Mouse (Mus musculus) cerebellum, adult 9-10 months (tissue): ENCODE data around the gene 1700030J22Rik.

ENCODE experiments used
- DNase-seq: peaks from one replicate; pipeline ENCODE4 v3.0.0; 2022

1700030J22Rik gene

DNA sequence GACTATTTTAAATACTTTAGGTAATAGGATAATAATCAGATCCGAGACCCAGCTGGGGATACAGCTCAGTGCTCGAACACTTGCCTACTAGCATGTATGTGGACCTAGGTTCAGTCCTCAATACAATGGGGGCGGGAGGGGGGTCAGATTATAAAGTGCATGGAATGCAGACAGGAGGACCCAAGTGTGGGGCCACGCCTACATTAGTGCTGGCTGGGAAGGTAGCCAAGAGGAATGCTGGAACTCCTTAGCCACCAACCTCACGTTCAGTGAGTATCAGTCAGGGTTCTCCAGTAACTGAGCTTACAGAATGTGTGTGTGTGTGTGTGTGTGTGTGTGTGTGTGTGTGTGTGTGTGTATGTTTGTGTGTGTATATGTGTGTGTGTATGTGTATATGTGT lies 27.4 kb downstream of the 1700030J22Rik start:
- DNase-seq, result no peak

DNA sequence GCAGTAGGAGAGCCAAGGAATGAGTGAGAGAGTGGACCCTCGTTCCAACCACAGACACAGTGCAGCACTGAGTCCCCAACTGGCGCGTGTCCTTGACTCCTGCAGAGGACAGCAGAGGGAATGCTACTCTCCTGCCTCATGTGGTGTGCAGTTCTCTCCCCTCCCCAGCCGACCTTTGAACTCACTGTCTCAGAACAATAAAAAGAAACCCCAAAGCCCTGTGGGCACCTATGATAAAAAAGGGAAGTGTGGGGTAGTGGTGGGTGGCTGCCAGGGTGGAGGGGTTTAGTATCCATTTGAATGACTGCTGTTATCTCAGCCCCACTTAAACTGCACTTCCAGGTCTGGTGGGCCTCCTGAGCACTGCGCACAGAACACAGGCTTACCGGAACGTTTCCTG lies 31.2 kb downstream of the 1700030J22Rik start:
- DNase-seq, result no peak

DNA sequence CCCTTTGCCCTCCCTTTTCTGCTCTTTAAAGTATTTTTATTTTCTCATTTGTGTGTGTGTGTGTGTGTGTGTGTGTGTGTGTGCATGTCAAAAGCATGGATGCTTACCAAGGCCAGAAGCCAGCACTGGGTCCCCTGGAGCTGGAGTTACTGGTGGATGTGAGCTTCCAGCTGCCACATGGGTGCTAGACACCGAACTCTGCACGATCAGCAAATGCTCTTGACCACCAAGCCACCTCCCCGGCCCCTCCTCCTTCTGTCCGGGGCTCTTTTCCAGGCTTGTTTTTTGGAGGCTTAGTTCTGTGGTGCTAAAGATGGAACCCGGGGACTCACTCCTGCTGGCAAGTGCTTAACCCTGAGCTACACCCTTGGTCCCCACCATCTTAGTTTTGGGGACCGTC lies 31.9 kb downstream of the 1700030J22Rik start:
- no peak for DNase-seq

DNA sequence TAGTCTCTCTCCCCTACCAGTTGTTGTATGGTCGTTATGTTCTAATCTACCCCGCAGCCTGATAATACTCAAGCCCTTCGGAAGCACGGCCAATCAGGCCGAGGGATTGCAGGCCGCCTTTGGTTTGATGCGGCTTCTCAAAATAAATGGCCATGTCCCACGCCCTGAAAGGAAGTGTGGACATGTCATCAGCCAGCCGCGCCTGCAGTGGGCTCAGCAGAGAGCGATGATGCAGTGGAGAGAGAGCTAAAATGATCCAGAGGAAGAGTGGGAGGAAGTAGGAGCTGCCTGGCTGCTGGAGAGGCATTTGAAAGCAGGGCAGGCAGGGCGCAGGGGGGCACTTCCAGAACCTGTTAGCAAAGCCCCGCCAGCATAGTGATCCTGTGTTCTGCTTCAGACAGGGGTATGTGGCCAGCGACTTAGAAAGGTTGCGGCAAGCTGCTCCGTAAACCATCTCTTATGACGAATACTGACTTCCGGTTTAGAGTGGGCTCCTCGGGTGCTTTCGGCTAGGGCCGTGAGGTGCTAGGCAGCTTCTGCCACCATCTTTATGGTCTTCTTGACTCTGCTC lies 32.4 kb downstream of the 1700030J22Rik start:
- no peak for DNase-seq

DNA sequence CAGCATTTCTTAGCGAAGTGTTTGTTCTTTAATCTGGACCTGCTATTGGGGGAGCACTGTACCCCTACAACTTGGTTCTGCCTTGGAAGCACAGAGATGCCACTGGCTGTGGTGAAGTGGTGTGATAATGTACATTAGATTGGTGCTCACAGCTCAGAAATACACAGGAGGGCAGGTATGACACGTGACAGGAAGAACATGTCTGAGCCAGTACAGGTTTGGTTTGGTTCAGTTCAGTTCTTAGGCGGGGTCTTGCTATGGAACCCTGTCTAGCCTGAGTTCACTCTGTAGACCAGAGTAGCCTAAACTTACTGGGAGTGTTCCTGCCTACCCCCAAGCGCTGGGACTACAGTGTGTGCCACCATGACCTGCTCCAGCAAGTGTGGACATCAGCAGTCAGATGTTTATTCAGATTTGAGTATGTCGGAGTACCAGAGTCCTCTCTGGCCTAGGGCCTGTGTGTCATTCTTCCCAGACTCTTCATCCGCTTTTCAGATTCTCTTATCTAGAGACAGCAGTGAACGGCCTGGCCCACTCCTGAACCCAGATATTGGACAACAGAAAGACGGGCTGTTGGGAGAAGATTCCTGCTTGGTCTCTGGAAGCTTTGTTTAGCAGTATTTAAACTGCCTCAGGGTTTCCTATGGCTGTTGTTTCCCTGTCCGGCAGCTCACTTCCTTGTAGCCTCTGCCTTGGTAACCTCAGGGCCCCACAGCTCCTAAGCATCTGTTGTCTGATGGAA lies 33.4 kb downstream of the 1700030J22Rik start:
- no peak for DNase-seq

DNA sequence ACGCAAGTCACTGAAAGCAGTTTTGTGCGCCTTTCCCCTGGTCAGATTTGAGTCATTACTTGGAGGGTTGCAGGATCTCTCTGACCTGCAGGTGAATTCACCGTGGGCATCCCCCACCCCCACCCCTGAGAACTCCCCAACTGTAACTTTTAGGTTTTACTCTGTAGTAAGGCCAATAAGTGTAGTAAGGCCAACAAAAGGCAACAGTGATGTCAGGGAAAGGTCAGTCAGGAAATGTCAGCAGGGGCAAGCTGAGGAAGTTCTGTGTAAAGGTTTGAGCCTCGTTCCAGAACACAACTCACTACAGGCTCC lies 34.4 kb downstream of the 1700030J22Rik start:
- no peak for DNase-seq

DNA sequence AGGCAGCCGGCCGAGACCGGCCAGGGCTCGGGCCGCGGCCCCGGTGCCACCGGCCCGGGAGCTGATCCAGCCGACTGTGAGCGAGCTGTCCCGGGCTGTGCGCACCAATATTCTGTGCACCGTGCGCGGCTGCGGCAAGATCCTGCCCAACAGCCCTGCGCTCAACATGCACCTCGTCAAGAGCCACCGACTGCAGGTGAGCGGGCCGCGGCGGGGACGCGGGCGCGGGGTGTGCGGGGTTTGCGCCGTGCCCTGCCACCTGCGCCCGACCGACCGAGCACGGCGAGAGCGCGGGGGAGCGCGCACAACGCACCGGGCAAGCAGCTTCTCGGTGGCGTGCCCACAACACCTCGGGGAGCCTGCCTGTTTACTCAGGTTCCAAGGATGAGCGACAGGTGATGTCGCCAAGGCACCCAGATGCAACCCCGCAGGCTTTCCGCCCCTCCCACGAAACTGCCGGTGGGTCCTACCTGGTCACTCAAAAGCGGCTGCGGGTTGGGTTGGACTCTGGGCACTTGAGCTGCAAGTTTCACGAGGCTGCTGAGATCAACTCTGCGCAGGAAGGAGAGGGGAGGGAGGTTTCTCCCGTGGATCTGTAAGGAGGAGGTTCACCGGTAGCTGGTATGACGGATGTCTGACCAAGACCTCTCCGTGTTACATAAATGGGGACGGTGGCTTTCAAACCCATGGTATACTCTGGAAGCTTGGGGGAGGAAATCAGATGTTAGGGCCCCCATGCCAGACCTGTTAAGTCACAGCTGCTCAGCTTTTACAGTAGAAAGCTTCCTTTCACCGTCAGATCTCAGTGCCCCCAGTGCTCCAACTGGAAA lies 35.0 kb downstream of the 1700030J22Rik start:
- DNase-seq, result peak; percentile 58

DNA sequence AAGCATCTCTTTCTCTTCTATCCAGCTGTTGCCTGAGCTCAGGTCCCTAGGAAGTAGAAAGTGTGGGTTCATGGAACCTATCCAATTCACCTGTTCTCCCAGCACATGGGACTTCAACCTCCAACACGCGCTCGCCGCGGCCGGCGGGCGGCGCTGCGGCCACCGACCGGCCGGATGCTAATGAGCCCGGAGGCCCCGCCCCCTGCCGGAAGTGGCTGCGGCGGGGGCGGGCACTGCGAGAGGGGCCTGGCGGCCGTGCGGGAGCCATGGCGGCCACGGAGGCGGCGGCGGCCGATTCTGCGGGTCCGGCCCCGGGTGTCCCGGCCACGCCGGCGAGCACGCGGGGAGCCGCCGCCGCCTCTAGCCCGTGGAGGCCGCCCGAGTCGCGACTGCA lies 35.6 kb downstream of the 1700030J22Rik start, which contains the start of gene Atmin:
Gene Atmin, plus strand, starts transcription at position 233 of the 394 bp plus-strand sequence.
- DNase-seq, result peak; percentile 89

DNA sequence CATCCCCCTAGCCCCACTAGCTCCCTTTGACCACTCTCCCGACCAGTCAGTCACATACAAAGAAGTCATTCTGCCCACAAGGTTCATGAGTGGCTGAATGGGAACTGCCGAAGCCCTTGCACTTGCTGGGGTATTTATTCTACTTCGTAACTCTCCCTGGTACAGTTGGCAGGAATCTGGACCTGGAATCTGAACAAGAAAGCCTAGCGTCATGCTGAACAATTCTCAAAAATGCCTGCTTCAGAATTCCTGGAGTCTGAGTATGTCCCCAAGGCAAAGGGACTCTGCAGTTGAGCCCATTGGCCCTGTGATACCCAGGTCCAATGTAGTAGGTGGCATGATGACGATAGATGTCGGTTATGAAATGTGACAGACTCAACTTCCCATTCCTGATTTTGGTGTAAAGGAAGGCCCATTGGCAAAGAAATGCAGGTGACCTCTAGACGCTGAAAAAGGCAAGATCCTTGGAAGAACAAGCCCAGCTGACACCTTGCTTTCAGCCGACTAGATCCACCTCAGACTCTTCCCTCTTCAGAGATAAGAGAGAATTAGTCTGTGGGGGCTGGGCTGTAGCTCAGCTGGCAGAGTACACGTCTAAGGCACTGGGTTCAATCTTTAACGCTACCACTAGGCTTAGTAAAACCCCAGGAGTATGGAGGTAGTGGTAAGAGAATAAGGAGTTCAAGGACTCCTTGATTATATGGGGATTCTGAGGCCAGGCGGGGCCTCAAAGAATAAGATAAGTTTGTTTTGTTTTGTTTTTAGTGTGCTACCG lies 36.3 kb downstream of the 1700030J22Rik start:
- peak; percentile 27 for DNase-seq

DNA sequence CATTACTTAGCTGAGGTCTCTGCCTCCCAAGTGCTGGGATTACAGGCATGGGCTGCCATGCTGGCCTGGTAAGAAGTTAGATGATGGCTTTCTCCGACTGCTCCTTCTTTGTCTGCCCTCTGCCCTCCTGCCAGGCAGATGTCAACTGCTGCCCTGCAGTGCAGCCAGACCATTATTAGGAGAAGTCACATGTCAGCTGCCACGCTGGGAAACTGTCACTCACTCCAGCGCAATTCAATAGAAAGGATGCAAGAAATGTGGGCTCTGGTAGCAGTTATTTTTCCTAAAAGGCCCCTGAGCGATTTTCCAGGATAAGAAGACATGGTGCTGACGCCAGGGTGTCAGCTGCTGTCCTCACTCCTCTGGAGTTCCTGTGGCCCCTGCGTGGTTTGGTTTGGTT lies 43.3 kb downstream of the 1700030J22Rik start:
- DNase-seq, result no peak

DNA sequence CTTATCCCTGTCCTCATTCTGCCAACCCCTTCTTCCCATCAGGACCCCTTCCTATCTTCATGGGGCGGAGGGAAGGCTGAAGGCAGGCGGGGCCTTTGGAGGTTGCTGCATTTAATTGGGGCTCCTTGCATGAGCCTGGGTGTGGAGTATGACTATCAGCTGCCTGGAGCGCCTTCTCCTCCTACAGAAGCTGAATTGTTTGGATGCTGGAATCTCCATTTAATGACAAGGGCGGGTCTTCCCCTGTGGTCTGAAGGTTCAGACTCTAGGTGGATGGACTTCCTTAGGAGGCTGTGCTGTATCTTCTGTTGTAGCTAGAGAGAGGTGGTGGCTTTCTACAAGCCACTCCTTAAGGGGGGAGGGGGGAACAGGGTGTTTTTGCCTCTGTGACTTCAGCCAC lies 43.8 kb downstream of the 1700030J22Rik start:
- DNase-seq, result no peak

DNA sequence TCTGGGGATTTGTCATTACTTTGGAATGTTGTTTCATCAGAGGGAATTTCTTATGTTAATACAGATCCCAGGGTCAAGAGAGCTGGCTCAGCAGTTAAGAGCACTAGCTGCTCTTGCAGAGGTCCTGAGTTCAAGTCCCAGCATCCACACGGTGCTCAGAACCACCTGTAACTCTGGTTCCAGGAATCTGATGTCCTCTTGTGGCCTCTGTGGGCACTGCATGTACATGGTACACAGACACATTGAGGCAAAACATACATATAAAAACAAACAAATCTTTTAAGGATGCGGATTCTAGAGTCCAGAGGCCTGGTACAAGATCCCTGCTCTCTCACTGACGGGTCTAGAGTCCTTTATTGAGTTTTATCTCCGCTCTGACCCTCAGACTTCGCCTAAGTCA lies 50.2 kb downstream of the 1700030J22Rik start:
- no peak for DNase-seq

DNA sequence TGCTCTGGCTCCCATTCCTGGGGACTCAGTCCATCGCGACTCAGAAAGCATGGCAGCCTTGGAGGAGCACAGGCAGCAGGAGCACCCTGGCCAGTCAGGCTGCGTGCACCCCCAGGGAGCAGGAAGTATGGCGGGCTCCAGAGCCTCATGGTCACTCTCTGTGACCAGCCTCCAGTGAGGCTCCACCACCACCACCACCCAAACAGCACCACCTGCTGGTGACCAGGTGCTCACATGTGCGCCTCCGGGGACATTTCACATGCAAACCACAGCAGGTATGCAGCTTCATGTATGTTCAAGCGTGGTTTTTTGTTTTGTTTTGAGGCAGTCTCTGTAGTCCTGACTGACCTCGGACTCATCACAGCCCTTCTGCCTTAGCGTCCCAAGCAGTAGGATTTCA lies 50.9 kb downstream of the 1700030J22Rik start:
- no peak for DNase-seq

DNA sequence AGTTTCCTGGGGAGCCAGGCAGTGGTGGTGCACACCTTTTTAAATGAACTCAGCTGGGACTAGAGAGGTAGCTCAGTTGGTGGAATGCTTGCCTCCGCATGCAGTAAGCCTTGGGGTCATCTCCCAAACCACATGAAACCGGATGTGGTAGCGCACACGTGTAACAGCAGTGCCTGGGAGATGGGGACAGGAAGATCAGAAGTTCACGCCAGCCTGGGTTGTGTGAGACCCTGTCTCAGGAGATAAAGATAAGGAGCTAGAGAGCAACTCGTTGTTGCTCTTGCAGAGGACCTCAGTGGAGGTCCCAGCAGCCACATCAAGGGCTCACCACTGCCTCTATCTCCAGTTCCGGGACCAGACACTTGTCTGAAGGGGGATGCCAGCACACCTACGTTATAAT lies 55.2 kb downstream of the 1700030J22Rik start:
- DNase-seq, result no peak

DNA sequence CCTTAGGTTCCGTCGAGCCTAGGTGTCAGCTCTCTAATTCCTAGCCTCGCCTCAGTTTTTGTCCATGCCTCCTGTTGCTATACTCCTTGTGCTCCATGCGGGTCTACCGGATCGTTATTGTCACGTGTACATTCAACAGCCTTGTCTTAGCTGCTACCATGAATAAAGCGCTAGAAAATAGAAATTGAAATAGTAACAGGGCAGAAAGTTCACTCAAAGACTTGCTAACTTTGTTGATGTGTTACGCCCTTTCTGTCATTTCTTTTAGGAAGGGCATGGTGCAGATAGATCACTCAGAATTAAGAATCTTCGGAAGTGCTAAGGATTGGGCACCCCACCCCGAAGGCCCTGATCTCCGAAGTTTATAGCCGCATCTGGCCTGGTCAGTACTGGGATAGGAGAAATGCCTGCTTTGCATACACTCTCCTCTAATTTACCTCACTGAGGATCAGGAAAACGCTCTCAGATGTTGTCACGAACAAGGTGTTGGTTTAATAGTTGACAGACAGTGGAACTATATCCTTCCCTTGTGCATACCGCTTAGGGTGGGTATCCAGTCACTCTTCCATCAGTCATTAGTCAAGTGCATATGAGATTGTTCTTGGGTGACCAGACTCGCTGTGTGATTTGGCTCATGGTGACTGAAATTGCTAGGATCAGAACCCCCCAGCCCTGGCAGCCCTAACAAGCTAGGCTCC lies 56.5 kb downstream of the 1700030J22Rik start:
- DNase-seq, result peak; percentile 44

DNA sequence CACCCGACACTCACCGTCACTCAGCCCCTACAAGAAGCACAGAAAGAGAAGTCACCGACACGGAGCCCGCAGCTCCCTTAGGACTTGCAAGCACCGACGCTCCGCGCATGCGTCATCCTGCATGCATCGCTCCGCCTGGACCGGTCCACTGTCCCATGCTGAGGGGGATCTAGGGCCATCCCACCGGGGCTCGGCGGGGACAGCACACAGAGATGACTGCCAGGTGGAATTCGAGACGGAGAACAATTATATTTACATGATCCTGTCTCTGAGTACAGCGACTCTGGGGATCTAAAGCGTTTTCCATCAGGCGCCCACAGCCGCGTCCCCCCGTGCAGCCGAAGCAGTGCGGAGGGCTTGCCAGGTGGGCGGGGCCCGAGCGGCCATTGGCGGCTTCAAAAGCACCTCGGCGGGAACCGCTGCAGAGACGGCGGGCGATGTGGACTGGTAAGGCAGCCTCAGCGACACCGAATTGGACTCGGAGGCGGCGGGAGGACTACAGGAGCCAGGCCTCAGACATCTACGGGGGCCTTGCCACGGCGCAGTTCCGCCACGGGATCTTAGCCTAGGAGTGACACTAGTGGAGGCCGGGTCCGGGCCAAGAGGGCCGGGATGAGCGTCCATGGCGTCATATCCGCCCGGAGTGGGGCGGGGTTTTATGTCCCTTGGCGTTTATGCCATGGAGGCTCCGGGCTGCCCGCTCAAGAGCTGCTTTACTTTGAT lies 57.3 kb downstream of the 1700030J22Rik start, which contains the start of the genes Cmc2 and Cenpn:
Gene Cmc2, minus strand, starts transcription at position 119 of the 723 bp plus-strand sequence.
Gene Cenpn, plus strand, starts transcription at position 394 of the 723 bp plus-strand sequence.
- peak; percentile 94 for DNase-seq

DNA sequence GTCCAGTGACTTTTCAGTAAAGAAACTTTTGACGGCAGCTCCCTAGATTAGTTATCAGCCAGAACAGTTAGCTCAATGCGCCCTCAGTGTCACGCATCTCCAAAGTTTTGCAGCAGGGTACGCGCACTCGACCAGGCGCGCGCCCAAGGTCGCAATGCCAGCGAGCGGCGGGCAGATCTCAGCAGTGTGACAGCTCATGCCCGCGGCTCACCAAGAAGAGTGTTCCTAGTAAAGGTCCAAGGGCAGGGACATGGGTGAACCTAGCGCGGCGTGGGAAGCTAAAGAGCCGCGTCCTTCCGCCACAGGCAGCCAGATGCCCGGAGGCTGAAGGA lies 57.8 kb downstream of the 1700030J22Rik start:
- no peak for DNase-seq
